ENCODE assay signal across 26 mouse cellular contexts in genomic region chr1:46860082-46860481, GRCm38 (mm10). TPM values are rescaled to one million over a fixed set of nuclear protein-coding genes. Genes with fewer than 3 reads are reported as not detected.
DNase-seq lines count a peak whose midpoint lies in the region; ATAC-seq and TF ChIP-seq lines count a peak whose summit lies in the region.
"Had no signal": no experiment of that assay in that cellular context is flagged by ENCODE, and none has a peak within 500 bp of the region (broad histone marks: within the 10 kb centered on the region; RNA-seq: fewer than 3 reads in every experiment).

No protein-coding gene starts in this region.

- ATAC-seq in granulocyte monocyte progenitor cell, adult 5-6 weeks (replicated peaks; ENCODE audit: poor library complexity, severe bottlenecking) = peak; percentile 87
- ATAC-seq in megakaryocyte, adult 5-6 weeks (ENCODE audit: poor library complexity, severe bottlenecking) = peak; percentile 75
- ATAC-seq: forebrain, embryonic 13.5 days; forebrain, embryonic 16.5 days; hindbrain, postnatal 0 days; inflammation-experienced regulatory T-cells, adult 6 months; Patski had no signal

- no peak overlapping the region for H3K4me2 ChIP-seq in CH12.LX (ENCODE audit: insufficient read depth, low read depth, poor library complexity, severe bottlenecking)
- H3K4me2 ChIP-seq: forebrain, embryonic 13.5 days; heart, embryonic 11.5 days; hindbrain, embryonic 14.5 days had no signal

- in situ Hi-C loops in CH12.LX (cut with MboI; ENCODE audit: low pct_ligation_motif_present, low pct_unique_long_range_greater_than_20kb, low sequenced_read_pairs) = no loop called here

- no peaks in the 10 kb centered on the region for H3K9me3 ChIP-seq in CH12.LX (replicated peaks; ENCODE audit: low read length)
- H3K9me3 ChIP-seq: forebrain, embryonic 10.5 days; forebrain, embryonic 13.5 days; hindbrain, embryonic 10.5 days had no signal

- no peaks in the 10 kb centered on the region for H3K36me3 ChIP-seq in CH12.LX (replicated peaks in 1 of 2; ENCODE audit: control insufficient read depth in 1 of 2, insufficient read depth in 1 of 2, low read length in 1 of 2)
- H3K36me3 ChIP-seq: forebrain, embryonic 10.5 days; hindbrain, embryonic 10.5 days had no signal

- DNase-seq in CH12.LX (ENCODE audit: extremely low read depth) (no peak), MEL-GATA-1-ER (ENCODE audit: extremely low read depth, low read depth) (peak; percentile 30)
- no peak for DNase-seq in embryo, embryonic 10.5 days (ENCODE audit: low spot score)
- DNase-seq in thymus, postnatal 0 days (ENCODE audit: low spot score) = no peak
- DNase-seq in layer of hippocampus, adult 9-10 months (ENCODE audit: low spot score) = no peak
- DNase-seq: adrenal gland, postnatal 10 days; adrenal gland, postnatal 36 days; B cell, adult 2 months; cerebellum, adult 11 months; cerebellum, adult 2 months; cerebellum, adult 9-11 months; cerebellum, postnatal 25 days; gastrocnemius, postnatal 10 days; gastrocnemius, postnatal 36 days; heart, adult 11 months had no signal

- no peak for TF ChIP-seq EP300 in CH12.LX (IDR thresholded peaks at IDR 0.05; ENCODE audit: low read length)

- TF ChIP-seq POLR2A in CH12.LX (IDR thresholded peaks at IDR 0.05; ENCODE audit: low read depth, low read length) = no peak

- no peak overlapping the region for H3K9ac ChIP-seq in CH12.LX (ENCODE audit: insufficient read depth, low read depth)
- H3K9ac ChIP-seq: forebrain, embryonic 13.5 days; hindbrain, embryonic 14.5 days had no signal

- peaks cover 16 to 65% of the 10 kb centered on the region in 2 experiments for H3K4me1 ChIP-seq in CH12.LX (ENCODE audit: control insufficient read depth in 1 of 2, insufficient read depth in 2 of 2)
- H3K4me1 ChIP-seq: forebrain, embryonic 13.5 days; hindbrain, embryonic 10.5 days had no signal

- TF ChIP-seq CTCF in CH12.LX (conservative IDR thresholded peaks at IDR 0.05 in 1 of 2, IDR thresholded peaks at IDR 0.05 in 1 of 2; ENCODE audit: low read depth in 2 of 2, low read length in 2 of 2) = no peak

- no peaks in the 10 kb centered on the region for H3K79me2 ChIP-seq in CH12.LX (replicated peaks; ENCODE audit: control insufficient read depth, extremely low read depth, insufficient read depth, poor library complexity, severe bottlenecking)

- H3K4me3 ChIP-seq in CH12.LX (replicated peaks in 1 of 3; ENCODE audit: low read depth in 2 of 3, low read length in 2 of 3, poor library complexity in 1 of 3) = no peak overlapping the region
- H3K4me3 ChIP-seq: forebrain, embryonic 10.5 days; forebrain, embryonic 13.5 days; hindbrain, embryonic 10.5 days had no signal

- H3K27me3 ChIP-seq in CH12.LX (replicated peaks) = no peaks in the 10 kb centered on the region
- H3K27me3 ChIP-seq: forebrain, embryonic 13.5 days; Patski had no signal

- TF ChIP-seq RAD21 in CH12.LX (IDR thresholded peaks at IDR 0.05; ENCODE audit: low read depth, low read length) = no peak

- H3K27ac ChIP-seq in CH12.LX (ENCODE audit: insufficient read depth, low read depth) = no peak overlapping the region
- H3K27ac ChIP-seq: forebrain, embryonic 10.5 days; forebrain, embryonic 13.5 days; hindbrain, embryonic 10.5 days; hindbrain, embryonic 14.5 days; hindbrain, postnatal 0 days had no signal

- dilution Hi-C loops in CH12.LX (cut with MboI; ENCODE audit: extremely low pct_ligation_motif_present, extremely low pct_unique_long_range_greater_than_20kb, low sequenced_read_pairs) = no loop called here

TF ChIP-seq in CH12.LX, 34 proteins besides CTCF, POLR2A, EP300 and RAD21:
- TF ChIP-seq GABPA (IDR thresholded peaks at IDR 0.05; ENCODE audit: insufficient replicate concordance, low read depth, low read length) = no peak
- TF ChIP-seq BHLHE40 (IDR thresholded peaks at IDR 0.05; ENCODE audit: low read depth, low read length) = peak; percentile 60

RNA-seq across cellular contexts. Expression of gene Slc39a10, which starts 32.6 kb away (rescaled TPM):
- total RNA-seq in CH12.LX (2012; rRNA removed) (7.3 and 9.9 TPM in 2 replicates), CH12.LX (2014; rRNA removed) (14.2 TPM in 2 replicates)
- polyA plus RNA-seq in CH12.LX (2012; ENCODE audit: insufficient read length, low read depth) = 10.3 and 11.0 TPM in 2 replicates
- total RNA-seq in granulocyte monocyte progenitor cell, adult 5-6 weeks (2014; fragmentation: Nextera tagmentation) = 12.3 and 12.5 TPM in 2 replicates
- 13.4 and 21.1 TPM in 2 replicates for total RNA-seq in granulocyte monocyte progenitor cell, adult 5-6 weeks (2017)
- 17.0 and 17.8 TPM in 2 replicates for total RNA-seq in megakaryocyte, adult 5-6 weeks (2015)
- 15.8 and 16.3 TPM in 2 replicates for total RNA-seq in megakaryocyte, adult 5-6 weeks (2017)
- 16.1 and 16.9 TPM in 2 replicates for polyA plus RNA-seq in thymus, postnatal 0 days (2015; fragmentation: Nextera tagmentation; extraction: Ambion mirVana)
